Mouse (Mus musculus) gastrocnemius, adult 18-20 months (tissue): ENCODE results near the gene Iqgap2. TPM values are rescaled to one million over a fixed set of nuclear protein-coding genes. Genes with fewer than 3 reads are reported as not detected.

Experiments
- DNase-seq: peaks from one replicate; pipeline ENCODE4 v3.0.0; 2021; ENCODE audit warnings: low spot score
- total RNA-seq, 2 experiments: library from RNA; stranded (reverse); gene quantifications; 2 replicates each; pipeline ENCODE4 v1.2.3; 2021

Iqgap2 gene
- total RNA-seq, 2 experiments from 2014 or later = 1.0 to 1.5 TPM

DNA sequence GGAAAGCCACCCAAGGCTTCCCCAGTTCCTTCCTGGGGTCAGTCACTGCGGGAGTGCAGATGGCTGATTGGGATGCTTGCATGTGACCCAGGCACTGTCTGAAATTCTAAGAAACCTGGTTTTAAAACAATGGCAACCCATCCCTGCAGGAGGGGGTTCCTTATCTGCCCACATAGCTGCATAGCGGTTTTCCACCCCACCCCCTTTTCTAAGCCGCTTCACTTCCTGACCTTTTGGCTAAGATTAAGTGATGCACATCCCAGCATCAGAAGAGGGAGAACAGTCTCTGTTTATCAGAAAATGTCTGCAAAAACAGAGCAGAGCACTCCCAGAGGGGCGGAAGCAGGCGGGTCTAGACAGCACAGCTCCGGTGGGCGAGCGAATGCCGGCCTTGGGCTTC is 234.6 kb downstream of the Iqgap2 start:
- DNase-seq = no peak

DNA sequence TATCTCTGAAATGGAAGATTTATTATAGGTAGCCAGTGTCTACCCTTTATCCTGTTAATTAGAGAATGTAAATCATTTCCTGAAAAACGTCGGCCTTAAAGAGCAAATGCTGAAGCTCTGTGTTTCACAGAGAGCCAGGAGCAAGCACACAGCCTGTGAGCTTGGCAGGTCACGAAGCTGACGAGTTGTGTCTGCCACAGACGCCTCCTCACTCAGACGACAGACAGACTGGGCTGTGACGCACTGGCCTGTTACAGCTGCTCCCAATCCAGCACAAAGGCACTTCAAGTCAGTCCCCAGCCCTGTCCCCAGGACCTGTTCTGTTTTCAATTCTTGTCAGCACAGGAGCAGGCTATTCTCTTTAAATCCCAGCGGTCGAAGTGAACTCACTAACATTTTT is 236.4 kb downstream of the Iqgap2 start:
- no peak for DNase-seq

DNA sequence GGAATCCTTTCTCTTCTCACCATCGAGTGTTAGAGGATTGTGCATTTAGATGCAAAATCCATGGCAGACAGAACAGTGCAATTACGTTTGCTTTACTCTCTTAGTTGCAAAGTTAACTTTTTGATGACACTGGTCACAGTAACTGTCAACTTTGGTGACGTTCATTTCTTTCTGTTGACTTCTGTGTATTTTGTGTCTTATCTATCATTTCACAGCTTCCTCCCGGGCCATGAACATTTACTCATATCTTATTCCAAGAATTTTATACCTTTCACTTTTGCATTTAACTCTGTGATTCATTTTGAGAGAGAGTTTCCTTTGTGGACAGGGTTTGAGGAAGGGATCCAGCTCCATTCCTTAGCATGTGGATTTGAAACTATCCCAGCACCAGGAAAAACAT is 238.0 kb downstream of the Iqgap2 start:
- no peak for DNase-seq

DNA sequence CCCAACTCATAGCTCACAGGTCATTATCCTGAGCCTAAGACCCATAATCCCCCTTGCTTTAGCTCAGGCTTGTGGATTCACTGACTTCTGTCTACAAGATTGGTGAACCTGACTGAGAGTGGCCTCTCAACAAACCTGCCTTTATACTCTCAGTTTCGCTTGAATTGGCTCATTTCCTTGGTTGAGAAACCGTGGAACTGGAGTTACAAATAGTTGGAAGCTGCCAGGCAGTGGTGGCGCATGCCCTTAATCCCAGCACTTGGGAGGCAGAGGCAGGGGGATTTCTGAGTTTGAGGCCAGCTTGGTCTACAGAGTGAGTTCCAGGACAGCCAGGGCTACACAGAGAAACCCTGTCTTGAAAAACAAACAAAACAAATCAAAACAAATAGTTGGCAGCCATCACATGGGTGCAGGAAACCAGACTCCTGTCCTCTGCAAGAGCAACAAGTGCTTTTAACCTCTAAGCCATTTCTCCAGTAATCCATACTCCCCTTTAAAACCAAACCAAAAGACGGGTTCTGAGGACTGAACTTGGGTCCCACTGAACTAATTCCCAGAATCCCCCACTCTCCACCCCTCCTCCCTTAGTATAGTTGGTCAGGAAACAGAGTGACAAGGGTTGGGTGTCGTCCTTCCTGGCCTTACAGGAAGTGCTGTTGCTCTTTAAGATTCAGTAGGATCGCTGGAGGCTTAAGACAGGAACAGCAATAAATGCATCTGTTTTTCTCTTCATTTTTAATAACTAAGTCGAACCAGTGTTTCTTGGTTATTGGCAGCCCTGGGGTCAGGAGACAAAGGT is 239.7 kb downstream of the Iqgap2 start:
- no peak for DNase-seq

DNA sequence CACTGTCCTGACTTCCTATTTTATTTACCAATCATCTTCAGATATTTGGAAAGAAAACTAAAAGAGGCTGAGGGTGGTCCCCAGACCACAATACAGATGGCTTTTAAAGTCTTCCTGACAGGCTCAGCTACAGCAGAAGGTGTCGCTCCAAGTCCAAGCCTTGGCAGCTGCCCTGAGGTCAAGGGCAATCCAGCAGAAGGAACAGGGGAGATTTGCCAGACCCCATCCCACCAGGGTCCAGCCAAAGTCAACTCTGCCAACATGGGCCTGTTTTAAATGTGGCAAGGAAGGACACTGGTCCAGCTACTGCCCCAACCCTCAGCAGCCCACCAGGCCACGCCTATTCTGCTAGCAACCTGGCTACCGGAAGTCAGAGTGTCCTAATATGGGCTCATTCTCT is 241.8 kb downstream of the Iqgap2 start:
- no peak for DNase-seq

DNA sequence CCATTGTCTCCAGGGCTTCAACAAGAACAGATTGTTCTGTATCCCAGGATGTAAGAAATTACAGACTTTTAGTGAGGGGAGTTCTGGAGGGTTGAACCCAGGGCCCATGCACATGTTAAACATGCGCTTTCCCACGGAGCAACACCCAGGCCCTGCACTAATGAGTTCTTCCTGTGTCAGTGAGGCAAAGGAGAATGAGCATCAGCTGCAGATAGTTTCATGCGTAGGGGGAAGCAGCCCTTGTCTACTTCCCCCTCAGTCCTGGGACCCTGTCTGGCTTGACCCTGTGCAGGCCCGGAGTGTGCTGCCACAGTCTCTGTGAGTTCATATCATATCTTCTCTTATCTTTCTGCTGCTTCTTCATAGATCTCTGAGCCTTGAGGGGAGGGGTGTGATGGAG is 244.5 kb downstream of the Iqgap2 start:
- no peak for DNase-seq

DNA sequence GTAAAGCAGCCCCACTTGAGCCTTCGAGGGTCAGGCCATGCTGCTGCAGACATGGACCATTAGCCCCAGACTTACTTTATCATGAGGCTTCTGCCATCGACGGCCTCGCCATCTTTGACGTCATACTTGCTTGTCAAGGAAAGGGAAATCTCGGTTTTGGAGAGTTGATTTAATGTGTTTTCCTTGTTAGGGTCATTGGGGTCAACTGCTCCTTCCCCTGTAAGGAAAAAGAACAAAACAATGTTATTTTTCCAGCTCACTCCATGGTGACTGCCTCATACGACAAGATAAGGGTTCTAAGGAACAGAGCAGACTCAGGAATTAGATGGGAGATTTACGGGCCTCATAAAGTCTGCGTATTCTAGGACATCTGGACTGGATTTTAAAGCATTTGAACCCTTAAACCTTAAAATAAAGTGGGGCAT is 245.0 kb downstream of the Iqgap2 start:
- DNase-seq = no peak

DNA sequence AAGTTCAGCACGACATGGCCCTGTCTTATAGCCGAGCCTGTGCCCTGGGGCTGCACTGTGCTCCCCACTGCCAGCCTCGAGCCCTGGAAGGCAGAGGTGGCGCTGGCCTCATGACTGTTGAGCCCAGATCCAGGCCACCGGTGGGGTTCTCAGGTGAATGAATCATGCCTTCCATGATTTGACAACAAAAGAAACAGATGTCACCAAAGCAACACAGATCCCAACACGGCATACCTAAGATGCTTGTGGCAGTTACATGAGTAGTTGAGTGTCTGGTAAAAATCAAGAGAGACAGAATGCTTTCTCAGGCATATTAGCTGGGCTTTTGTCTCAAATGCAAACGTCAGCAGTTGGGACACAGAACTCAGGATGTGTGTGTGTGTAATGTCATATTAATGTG is 248.0 kb downstream of the Iqgap2 start:
- DNase-seq = no peak

DNA sequence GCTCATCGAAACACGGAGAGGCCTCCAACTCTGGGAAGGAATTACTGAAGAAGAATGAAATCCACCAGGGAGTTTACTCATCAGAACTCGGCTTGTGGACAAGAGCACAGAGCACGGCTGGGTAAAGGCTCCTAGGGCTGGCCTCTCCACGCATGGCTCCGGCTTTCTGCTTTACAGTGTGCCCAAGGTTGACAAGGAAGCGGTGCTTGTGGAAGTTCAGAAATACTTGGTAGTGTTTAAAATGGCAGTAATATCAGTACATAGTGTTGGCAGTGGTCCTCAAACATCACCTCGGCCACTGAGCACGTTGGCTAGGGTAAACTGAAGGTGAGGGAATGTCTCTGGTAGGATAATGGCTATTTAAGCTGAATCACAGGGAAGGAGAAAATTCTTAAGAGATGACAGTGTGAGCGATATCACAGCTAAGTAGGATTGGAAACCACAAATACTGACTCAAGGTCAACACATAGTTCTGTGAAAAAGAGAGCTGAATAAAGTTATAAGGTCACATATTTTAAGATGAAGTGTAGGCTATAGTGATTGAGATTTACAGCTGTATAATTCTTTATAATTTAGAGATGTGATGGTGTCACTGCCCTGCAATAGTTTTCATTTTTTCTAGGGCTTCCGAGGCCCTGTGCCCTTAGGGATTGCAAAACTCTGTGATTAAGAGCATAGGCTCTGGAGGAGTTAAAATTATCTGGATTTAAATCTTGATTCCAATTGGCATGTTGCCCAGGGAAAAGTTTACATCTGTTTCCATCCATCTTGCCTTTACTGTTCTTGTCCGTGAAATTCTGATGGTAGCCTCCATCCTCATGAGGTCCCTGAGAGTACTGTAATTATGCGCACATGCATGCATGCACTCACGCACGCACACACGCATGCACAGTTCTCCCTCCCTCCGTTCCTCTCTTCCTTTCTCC is 250.4 kb downstream of the Iqgap2 start:
- DNase-seq = no peak

DNA sequence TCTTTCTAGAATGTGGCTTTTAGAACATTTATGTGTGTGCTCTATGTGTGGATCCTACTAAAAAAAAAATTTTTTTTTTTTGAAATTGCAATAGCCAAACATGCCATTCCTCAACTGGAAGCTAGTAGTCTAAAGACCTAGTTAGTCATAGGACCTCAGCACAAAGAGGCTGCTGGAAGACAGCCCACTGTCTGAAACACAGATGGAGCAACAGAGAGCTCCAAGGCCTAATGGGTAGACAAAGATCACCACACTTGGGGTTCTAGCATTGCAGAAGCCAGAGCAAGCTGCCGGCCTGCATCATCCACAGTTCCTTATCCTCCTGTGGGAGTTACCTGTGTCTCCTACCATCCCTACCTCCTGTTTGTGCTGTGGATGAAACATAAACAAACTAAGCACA is 251.3 kb downstream of the Iqgap2 start:
- no peak for DNase-seq

DNA sequence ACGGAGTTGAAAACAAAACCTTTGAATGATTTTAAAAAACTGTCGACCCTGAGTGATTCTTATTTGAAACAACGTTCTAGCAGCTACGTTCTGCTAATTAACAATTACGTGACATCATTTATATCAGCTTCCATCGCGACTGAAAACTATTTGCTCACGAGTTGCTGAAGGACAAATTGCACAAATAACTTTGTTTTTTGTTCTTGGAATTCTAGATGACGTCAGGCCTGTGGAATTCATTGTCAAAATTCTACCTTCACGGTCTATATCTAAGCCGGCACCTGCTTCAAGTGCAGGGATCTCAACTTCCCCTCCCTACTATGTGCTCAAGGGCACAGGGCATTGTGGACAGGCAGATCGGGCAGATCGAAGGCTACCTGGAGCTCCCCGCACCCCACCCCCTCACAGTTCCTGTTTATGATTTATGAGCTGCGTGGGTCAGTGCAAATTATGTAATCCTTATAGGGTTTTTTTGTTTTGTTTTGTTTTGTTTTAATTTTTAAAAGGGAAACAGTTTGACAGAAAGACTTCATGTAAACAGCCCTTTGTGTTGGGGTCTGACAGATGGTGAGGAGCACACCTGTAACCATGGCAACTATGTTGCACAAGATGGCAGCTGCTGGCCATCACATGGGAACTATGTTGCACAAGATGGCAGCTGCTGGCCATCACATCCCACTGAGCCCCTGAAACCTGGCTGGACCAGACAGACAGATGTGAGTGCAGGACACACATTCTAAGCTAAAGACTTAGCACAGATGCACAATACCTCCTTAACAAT is 252.2 kb downstream of the Iqgap2 start:
- no peak for DNase-seq

DNA sequence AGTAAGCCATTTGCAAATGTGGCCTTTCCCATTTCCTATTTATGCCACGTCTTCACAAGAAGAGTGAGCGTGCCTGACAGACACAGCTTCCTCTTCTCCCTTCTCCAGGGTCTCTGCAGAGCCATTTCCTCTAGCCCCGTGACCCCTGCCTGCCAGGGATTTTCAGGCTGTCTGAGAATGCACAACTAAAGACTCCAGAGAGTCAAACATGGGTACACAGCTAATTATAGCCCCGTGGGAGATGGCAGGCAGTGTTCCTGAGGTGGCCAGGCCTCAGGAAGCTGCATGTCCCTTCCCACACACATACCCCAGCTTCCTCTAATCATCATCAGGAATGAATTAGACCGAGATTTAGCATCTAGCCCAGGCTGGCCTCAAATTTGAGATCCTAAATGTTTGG is 252.8 kb downstream of the Iqgap2 start:
- no peak for DNase-seq

DNA sequence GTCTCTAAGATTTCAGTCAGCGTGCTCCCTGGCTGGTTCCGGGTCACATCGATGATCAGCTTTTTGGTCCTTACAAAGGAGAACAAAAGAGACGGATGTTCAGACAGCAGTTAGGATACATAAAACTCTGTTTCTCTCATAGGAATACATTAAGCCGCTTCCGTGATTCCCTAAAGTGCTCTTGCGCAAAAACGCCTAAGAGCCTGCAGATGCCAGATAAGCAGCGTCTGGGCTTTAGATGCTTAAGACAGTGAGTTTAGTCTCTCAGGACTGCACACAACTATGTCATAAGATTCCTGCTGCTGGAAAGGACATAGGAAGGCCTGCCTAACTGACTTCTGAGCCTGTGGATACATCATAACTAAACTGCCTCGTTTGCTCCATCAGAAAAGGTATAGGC is 254.0 kb downstream of the Iqgap2 start:
- no peak for DNase-seq

DNA sequence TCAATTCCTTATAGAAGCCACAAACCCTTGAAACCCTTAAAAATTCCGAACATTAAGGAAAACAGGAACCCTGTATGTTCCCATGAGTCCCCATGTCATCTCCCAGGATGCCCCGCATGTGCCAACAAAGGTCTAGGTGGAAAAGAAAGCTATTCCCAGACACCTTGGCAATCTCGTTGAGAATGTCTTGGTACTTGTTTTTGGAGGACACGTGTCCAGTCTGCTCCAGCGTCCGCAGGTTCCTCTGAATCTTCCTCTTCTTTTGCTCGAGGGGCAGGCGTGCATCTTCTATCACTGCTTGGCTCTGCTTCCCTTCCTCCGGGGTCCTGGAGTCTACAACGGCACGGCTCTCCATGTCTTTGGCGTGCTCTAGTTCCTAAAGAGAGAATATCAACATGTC is 256.4 kb downstream of the Iqgap2 start:
- no peak for DNase-seq

DNA sequence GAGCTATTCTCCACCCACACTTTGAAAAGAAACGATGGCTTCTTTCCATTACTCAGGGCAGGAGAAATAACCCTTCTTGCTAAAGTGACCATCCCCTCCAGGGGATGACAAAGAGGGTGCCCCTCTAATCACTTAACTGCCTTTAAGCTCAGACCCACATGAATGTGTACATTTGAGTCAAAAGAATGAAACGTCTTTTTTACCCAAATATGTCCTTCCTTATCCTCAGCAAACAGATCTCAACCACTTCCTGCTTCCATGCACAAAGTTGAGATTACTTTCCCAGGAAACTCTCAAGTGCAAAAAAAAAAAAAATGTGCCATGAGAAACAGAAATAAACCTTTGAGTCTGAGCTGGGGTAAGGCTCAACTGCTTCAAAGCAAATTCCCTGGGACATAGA is 257.3 kb downstream of the Iqgap2 start:
- no peak for DNase-seq

DNA sequence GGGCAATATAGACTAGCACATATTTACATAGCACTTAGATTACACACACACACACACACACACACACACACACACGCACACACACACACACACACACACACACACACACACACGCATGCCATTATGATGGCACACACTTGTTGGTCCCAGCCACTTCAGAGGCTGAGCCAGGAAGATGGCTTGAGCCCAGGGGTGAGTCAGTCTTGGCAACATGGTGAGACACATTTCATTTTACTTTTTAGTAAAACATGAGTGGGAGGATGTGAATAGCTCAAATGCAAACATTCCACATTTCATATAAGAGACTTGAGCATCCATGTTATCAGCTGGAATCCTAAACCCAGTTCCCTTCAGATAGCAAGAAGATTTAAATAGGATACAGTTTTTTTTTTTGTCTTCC is 258.3 kb downstream of the Iqgap2 start:
- DNase-seq = no peak

DNA sequence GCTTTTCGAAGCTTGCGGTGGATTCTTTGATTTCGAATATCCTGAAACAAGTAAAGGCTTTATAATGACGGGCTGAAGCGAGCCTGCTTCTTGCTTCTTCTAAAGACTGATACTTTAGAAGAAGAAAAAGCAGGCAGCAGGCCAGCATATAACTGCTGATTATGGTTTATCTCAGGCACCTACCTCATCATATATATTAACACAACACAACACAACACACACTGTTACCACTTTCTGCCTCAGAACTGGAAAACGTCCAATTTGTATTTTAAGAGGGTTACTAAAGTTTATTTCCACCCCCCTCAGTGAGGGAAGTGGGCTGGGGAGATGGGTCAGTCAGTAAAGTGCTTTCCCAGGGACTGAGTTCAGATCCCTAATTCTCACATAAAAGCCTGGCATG is 259.6 kb downstream of the Iqgap2 start:
- DNase-seq = no peak

DNA sequence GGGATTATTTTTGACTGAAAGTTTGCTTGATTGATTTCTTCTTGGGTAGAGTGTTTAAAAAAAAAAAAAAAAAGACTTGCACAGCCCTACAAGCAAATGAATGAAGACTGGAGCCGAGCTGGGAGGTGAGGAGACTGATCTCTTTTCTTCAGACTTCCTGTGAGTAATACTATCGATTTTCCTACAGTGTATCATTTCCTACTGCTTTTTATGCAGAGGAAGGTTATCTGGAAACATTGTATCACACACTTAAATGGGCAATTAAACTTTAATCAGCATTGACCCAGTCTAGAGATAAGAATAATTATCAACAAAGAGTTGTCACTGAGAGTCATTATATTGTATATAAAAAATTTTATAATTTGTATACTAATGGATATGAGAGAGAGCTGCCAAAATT is 261.0 kb downstream of the Iqgap2 start:
- no peak for DNase-seq

DNA sequence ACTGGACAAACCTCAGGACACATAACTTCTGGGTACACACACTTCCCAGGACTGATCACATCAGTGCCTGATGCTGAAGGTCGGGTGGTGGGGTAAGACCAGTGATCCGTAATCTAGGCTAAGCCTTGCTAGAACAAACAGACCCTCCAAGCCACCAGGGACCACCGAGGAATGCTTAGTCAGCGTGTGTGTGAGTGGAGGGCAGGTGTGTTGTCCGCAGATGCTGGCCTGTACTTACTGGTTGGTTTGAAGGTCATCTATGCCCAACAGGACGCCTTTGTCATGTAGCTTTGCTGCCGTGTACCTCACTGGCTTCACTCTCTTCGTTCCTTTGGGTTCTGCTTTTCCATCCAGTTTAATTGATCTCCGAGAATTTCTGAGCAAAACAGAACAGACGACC is 262.0 kb downstream of the Iqgap2 start:
- DNase-seq = no peak

DNA sequence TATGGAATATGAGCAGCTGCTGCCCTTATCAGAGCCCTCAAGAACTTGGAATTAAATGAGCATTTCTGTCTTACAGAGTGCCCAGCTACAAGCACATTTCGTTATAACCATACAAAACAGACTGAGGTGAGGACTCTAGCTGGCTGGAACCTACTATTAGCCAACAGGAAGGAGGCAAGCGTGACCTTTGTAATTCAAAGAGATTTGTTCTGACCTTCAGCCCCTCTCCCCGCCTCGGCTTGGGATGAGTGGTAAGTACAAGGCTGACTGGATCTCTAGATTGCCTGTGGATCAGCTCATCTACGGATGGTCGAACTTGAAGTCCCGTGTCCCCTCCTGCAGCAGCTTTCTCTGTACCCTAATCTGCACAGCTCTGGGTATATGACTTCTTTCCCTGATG is 265.0 kb downstream of the Iqgap2 start:
- no peak for DNase-seq

DNA sequence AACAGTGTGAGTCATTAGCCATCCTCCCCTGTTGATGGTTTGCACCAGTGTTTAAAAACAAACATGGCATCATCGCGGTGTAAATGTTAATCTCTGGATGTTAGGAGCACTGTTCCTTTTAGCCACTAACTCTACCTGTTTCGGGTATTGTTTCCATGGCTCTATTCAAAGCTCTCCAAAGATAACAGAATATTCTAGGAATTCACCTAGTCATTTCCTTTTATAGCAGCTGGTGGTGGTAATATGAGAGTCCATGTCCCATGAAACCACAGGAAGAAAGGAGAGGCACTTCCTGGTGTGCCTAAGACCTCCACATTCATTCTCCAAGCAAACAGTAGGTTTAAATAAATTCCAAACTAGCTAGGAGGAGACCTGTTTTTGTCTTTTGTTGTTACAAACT is 268.7 kb downstream of the Iqgap2 start:
- DNase-seq = no peak

DNA sequence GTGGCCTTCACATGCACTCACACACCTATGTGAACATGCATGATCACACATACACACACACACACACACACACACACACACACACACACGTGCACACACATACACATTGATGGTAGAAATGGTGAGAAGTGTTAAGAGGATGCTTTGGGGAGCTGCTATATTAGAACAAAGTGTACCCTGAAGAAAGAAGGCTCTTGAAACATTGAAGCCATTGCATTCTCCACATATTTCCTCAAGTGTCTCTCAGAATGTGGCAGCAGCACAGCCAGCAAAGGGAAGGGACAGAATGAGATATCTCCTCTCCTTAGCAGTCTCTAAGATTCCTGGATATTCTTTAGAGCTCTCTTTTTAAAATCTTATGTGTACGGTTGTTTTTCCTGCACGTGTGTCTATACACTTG is 270.2 kb downstream of the Iqgap2 start:
- no peak for DNase-seq
